10 mouse cellular contexts compared by ENCODE assay signal in the genomic region with DNA sequence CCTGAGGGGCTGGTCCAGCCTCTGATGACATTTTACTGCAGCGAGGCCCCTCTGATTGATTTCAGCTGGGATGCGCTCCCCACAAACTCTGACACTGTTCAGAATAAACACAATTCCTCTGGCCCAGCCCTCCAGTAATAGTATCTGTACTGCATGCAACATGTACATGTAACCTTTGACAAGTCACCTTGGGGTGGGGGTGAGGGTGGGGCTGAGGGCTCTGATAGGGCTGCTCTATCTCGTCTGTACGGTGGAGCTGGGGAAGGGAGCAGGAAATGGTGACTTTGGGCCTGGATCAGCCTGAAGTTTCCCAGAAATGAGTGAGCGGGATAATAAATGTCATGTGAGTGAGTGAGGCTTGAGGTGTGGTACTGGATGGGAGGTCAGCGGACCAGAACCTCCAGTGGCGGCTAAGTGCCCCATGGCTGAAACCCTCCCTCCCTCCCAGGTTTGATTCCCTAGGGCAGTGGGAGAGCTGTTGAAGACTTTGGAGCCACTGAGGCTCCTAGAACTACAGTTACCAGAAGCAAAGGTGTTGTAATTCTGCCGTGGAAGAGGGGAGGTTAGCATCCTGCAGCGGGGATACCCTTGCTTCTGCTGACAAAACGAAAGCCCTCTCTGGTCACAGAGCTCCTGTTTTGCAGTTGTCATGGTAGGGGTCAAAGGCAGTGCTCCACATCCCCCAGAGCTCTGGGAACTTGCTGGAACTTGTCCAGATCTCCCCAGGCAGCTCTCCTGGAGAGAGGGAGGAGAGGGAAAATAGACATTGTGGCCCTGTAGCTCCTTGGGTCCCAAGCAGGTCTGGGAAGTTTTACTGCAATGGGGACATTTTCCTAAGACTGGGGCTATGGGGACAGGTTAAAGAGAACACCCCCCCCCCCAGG.
DNase-seq lines count a peak whose midpoint lies in the region; ATAC-seq lines count a peak whose summit lies in the region.
"Had no signal": no experiment of that assay in that cellular context is flagged by ENCODE, and none has a peak within 500 bp of the region (broad histone marks: within the 10 kb centered on the region; RNA-seq: fewer than 3 reads in every experiment).

No protein-coding gene starts in this region.

- no peaks in the 10 kb centered on the region for H3K9me3 ChIP-seq in heart, embryonic 14.5 days (ENCODE audit: control insufficient read depth, low read length)
- H3K9me3 ChIP-seq in embryonic facial prominence, embryonic 14.5 days (ENCODE audit: control insufficient read depth, low read length) = no peaks in the 10 kb centered on the region
- H3K9me3 ChIP-seq in intestine, embryonic 16.5 days (ENCODE audit: control insufficient read depth, low read length) = no peaks in the 10 kb centered on the region
- H3K9me3 ChIP-seq in midbrain, embryonic 16.5 days (replicated peaks; ENCODE audit: control insufficient read depth, low read length, poor library complexity, severe bottlenecking) = no peaks in the 10 kb centered on the region

- H3K36me3 ChIP-seq in heart, embryonic 14.5 days (ENCODE audit: control insufficient read depth, insufficient read depth, low read length) = peaks cover 13% of the 10 kb centered on the region
- peaks cover 4% of the 10 kb centered on the region; the same call in 1 of the 2 replicates for H3K36me3 ChIP-seq in embryonic facial prominence, embryonic 14.5 days (ENCODE audit: control insufficient read depth, insufficient read depth, low read length)
- H3K36me3 ChIP-seq in intestine, embryonic 16.5 days (ENCODE audit: control insufficient read depth, insufficient read depth, low read length) = no peaks in the 10 kb centered on the region
- no peaks in the 10 kb centered on the region for H3K36me3 ChIP-seq in midbrain, embryonic 16.5 days (ENCODE audit: control insufficient read depth, insufficient read depth, low read length)

- intact Hi-C loops in heart, postnatal 10 days (cut with DNase I) = no loop called here

- H3K4me3 ChIP-seq in heart, embryonic 14.5 days (ENCODE audit: control insufficient read depth in 1 of 2, insufficient read depth in 1 of 2, low read depth in 1 of 2, low read length in 2 of 2) = no peak overlapping the region
- no peak overlapping the region for H3K4me3 ChIP-seq in embryonic facial prominence, embryonic 14.5 days (ENCODE audit: low read depth, low read length)
- H3K4me3 ChIP-seq in intestine, embryonic 16.5 days (ENCODE audit: low read length) = no peak overlapping the region
- peak overlapping the region; percentile 84 for H3K4me3 ChIP-seq in midbrain, embryonic 16.5 days (ENCODE audit: low read depth, low read length)

- peaks cover 48 to 87% of the 10 kb centered on the region in 2 experiments for H3K4me1 ChIP-seq in heart, embryonic 14.5 days (ENCODE audit: control insufficient read depth in 2 of 2, insufficient read depth in 2 of 2, low read length in 2 of 2)
- peaks cover 47% of the 10 kb centered on the region for H3K4me1 ChIP-seq in embryonic facial prominence, embryonic 14.5 days (ENCODE audit: control insufficient read depth, insufficient read depth, low read length)
- H3K4me1 ChIP-seq in intestine, embryonic 16.5 days (ENCODE audit: control insufficient read depth, insufficient read depth, low read length) = peaks cover 64% of the 10 kb centered on the region
- peaks cover 73% of the 10 kb centered on the region for H3K4me1 ChIP-seq in midbrain, embryonic 16.5 days (ENCODE audit: control insufficient read depth, insufficient read depth, low read length)

- ATAC-seq in heart, embryonic 14.5 days (ENCODE audit: insufficient number of reproducible peaks, insufficient read depth, low FRiP score, low read depth) = no peak
- ATAC-seq in embryonic facial prominence, embryonic 14.5 days (ENCODE audit: low read depth) = no peak
- peak; percentile 84 for ATAC-seq in intestine, embryonic 16.5 days
- no peak for ATAC-seq in midbrain, embryonic 16.5 days
- no peak for ATAC-seq in megakaryocyte-erythroid progenitor cell, adult 5-6 weeks (replicated peaks; ENCODE audit: low FRiP score, low TSS enrichment, poor library complexity, severe bottlenecking)

- H3K27me3 ChIP-seq in heart, embryonic 14.5 days (ENCODE audit: control insufficient read depth, insufficient read depth, low read length) = no peaks in the 10 kb centered on the region
- no peaks in the 10 kb centered on the region for H3K27me3 ChIP-seq in embryonic facial prominence, embryonic 14.5 days (replicated peaks; ENCODE audit: control insufficient read depth, insufficient read depth, low read length)
- H3K27me3 ChIP-seq in intestine, embryonic 16.5 days (replicated peaks; ENCODE audit: control insufficient read depth, insufficient read depth, low read length) = no peaks in the 10 kb centered on the region
- H3K27me3 ChIP-seq in midbrain, embryonic 16.5 days (ENCODE audit: control insufficient read depth, insufficient read depth, low read depth, low read length) = no peaks in the 10 kb centered on the region

- peak overlapping the region; percentile 12 to 59; a peak in 3 of 4 replicates for H3K27ac ChIP-seq in heart, embryonic 14.5 days (replicated peaks in 1 of 2; ENCODE audit: control insufficient read depth in 1 of 2, insufficient read depth in 1 of 2, low read depth in 2 of 2, low read length in 2 of 2)
- H3K27ac ChIP-seq in embryonic facial prominence, embryonic 14.5 days (replicated peaks; ENCODE audit: low read depth, low read length) = no peak overlapping the region; the same call in 1 of the 2 replicates
- peak overlapping the region; percentile 87 for H3K27ac ChIP-seq in intestine, embryonic 16.5 days (ENCODE audit: low read length)
- peak overlapping the region; percentile 43 for H3K27ac ChIP-seq in midbrain, embryonic 16.5 days (ENCODE audit: low read length)

- H3K9ac ChIP-seq in heart, embryonic 14.5 days (ENCODE audit: low read length) = peak overlapping the region; percentile 55
- H3K9ac ChIP-seq in embryonic facial prominence, embryonic 14.5 days (ENCODE audit: low read depth, low read length) = no peak overlapping the region
- H3K9ac ChIP-seq in intestine, embryonic 16.5 days (ENCODE audit: low read depth, low read length) = peak overlapping the region; percentile 52
- H3K9ac ChIP-seq in midbrain, embryonic 16.5 days (ENCODE audit: low read depth, low read length) = peak overlapping the region; percentile 71

- no peak for DNase-seq in heart, postnatal 10 days
- DNase-seq in embryonic facial prominence, embryonic 14.5 days (ENCODE audit: low spot score) = no peak
- DNase-seq in thymus, adult 18-20 months = no peak
- DNase-seq in ovary, adult 18-20 months (ENCODE audit: low spot score) = no peak
- DNase-seq: cerebellum, adult 11 months; lung, postnatal 4 days had no signal

- WGBS in heart, embryonic 14.5 days = 53% methylated on average over 10 of the region's 10 CpGs
- WGBS in embryonic facial prominence, embryonic 14.5 days = 54% methylated on average over 10 of the region's 10 CpGs
- 38% methylated on average over 10 of the region's 10 CpGs for WGBS in intestine, embryonic 16.5 days
- WGBS in midbrain, embryonic 16.5 days = 72% methylated on average over 10 of the region's 10 CpGs

- 0 out of 2 replicates have a peak overlapping the region, but pooled peaks have one; percentile 15 for H3K4me2 ChIP-seq in heart, embryonic 14.5 days (ENCODE audit: low read length)
- peak overlapping the region; percentile 42; the same call in 1 of the 2 replicates for H3K4me2 ChIP-seq in embryonic facial prominence, embryonic 14.5 days (ENCODE audit: low read depth, low read length)
- peak overlapping the region; percentile 28 for H3K4me2 ChIP-seq in intestine, embryonic 16.5 days (ENCODE audit: low read depth, low read length)
- H3K4me2 ChIP-seq in midbrain, embryonic 16.5 days (ENCODE audit: low read length) = peak overlapping the region; percentile 98

Comparison
In these comparisons a context has a peak if more than half of its experiments do, and no peak if none do; other contexts are left out.
1. H3K4me2 ChIP-seq: peak in every context shown above with its lines; median percentile 98 in midbrain, embryonic 16.5 days; 42 in embryonic facial prominence, embryonic 14.5 days; 28 in intestine, embryonic 16.5 days; 15 in heart, embryonic 14.5 days.